Mouse (Mus musculus): ENCODE data around the gene Nr0b2.

- TF ChIP-seq CTCF (IDR thresholded peaks at IDR 0.05; ENCODE audit: extremely low read depth, insufficient read depth, insufficient read length, insufficient replicate concordance) (no peak), POLR2A (IDR thresholded peaks at IDR 0.05; ENCODE audit: low read depth, low read length) (no peak)
These were observed 4.0 kb downstream of the Nr0b2 start for GRCm38 (mm10) chr4:133557041-133557717.

All from spleen, adult 2 months (tissue).